Mouse (Mus musculus) thymus, adult 2 months (tissue): Measurements from ENCODE around the gene Psd4. TPM values are rescaled to one million over a fixed set of nuclear protein-coding genes. Genes with fewer than 3 reads are reported as not detected.

Experiments used
- DNase-seq: peaks from one replicate; pipeline ENCODE4 v3.0.0; 2021
- H3K27ac ChIP-seq: fragments of 200-500 bp; 2 replicates; pipeline ENCODE4 v1.5.1; 2012; ENCODE audit warnings: low read length, control low read depth; ENCODE audit not compliant: control insufficient read depth, insufficient read depth
- H3K27me3 ChIP-seq: fragments of 200-500 bp; 2 replicates; pipeline ENCODE4 v1.6.1; 2012; ENCODE audit warnings: mild to moderate bottlenecking, low read length, moderate library complexity, mixed read lengths; ENCODE audit not compliant: control insufficient read depth, insufficient read depth
- H3K36me3 ChIP-seq: fragments of 200-500 bp; 2 replicates; pipeline ENCODE4 v1.6.1; 2012; ENCODE audit warnings: mild to moderate bottlenecking, low read length, moderate library complexity; ENCODE audit not compliant: control insufficient read depth, insufficient read depth
- H3K4me1 ChIP-seq: fragments of 200-500 bp; replicated peaks from 2 replicates; pipeline ENCODE4 v1.6.1; 2012; ENCODE audit warnings: low read length; ENCODE audit not compliant: control insufficient read depth, insufficient read depth
- H3K4me3 ChIP-seq: fragments of 200-500 bp; 2 replicates; pipeline ENCODE4 v1.5.1; 2012; ENCODE audit warnings: mild to moderate bottlenecking, low read length, control low read depth, moderate library complexity; ENCODE audit not compliant: control insufficient read depth, insufficient read depth
- CTCF ChIP-seq: fragments of 200-500 bp; IDR thresholded peaks from 2 replicates; pipeline ENCODE4 v1.5.1; 2012; ENCODE audit warnings: mild to moderate bottlenecking, control low read depth, low read length, moderate library complexity, borderline replicate concordance; ENCODE audit not compliant: control insufficient read depth, poor library complexity, insufficient read depth; ENCODE audit errors: extremely low read depth
- POLR2A ChIP-seq: fragments of 200-500 bp; IDR thresholded peaks from 2 replicates; pipeline ENCODE4 v1.6.1; 2012; ENCODE audit warnings: mild to moderate bottlenecking, low read length, control low read depth, moderate library complexity; ENCODE audit not compliant: control insufficient read depth, poor library complexity, insufficient read depth; ENCODE audit errors: extremely low read depth
- WGBS: fragments of 180-500 bp; shearing (Covaris S2); methylation state at CpG from one replicate; pipeline ENCODE4 v1.1.7; 2018; 5-methylcytosine and 5-hydroxymethylcytosine counted together
- polyA plus RNA-seq: library from polyadenylated mRNA; depleted of rRNA; stranded (reverse); fragments of >200 nt; gene quantifications from 2 replicates; pipeline ENCODE4 v1.2.3, GENCODE M21; 2012

Gene Psd4
- polyA plus RNA-seq, 1 experiment: 95.6 TPM

DNA sequence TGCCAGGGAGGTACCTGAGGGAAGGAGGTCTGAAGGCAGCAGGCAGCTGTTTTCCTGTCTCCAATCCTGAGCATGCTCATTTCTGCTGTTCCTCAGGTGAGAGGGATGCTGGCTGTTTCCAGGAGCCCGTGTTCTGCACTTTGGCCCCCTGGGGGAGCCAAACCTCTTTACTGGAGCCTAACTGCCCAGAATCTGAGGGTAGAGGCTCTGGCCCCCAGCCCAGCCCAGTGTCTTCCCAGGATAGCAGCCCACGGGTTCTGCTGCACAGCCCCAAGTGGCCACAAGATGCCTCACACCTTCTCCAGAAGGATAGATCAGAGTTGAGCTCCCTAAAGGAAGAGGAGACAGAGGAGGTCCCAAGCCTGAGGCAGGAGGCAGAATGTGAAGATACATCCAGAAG, 29.7 kb downstream of the Psd4 start:
- no peak for DNase-seq
- 80% methylated on average over 2 of the region's 2 CpGs for WGBS
- Histone ChIP-seq H3K4me1 (peaks cover 4% of the 10 kb centered on the region), H3K36me3 (peaks cover 76% of the 10 kb centered on the region), H3K27ac (no peak overlapping the region), H3K27me3 (no peaks in the 10 kb centered on the region), H3K4me3 (no peak overlapping the region)
- TF ChIP-seq POLR2A (no peak), CTCF (0 out of 2 replicates have a peak, but pooled peaks have one; percentile 38)

DNA sequence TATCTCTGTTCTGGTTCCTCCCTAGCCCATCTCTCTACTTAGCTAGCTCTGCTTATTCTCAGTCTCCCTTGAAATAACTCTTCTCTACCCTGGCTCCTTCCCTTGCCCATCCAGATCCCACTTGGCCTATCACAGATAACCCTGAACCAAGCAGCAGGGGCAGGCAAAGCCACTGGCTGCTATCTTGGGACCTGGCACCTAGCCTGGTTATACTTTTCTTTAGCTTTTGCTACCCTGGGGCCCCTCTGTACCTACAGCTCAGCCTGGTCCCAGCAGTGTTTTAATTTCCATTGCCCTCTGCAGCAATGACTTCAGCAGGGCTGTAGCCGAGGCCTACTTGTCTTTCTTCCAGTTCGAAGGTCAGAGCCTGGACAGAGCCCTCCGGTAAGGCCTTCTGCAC, 33.3 kb downstream of the Psd4 start:
- Histone ChIP-seq H3K36me3 (peaks cover 96% of the 10 kb centered on the region), H3K4me1 (no peaks in the 10 kb centered on the region), H3K27ac (no peak overlapping the region), H3K27me3 (no peaks in the 10 kb centered on the region), H3K4me3 (no peak overlapping the region)
- no peak for DNase-seq
- TF ChIP-seq POLR2A (no peak), CTCF (no peak)
- WGBS: 92% methylated on average over 3 of the region's 3 CpGs

DNA sequence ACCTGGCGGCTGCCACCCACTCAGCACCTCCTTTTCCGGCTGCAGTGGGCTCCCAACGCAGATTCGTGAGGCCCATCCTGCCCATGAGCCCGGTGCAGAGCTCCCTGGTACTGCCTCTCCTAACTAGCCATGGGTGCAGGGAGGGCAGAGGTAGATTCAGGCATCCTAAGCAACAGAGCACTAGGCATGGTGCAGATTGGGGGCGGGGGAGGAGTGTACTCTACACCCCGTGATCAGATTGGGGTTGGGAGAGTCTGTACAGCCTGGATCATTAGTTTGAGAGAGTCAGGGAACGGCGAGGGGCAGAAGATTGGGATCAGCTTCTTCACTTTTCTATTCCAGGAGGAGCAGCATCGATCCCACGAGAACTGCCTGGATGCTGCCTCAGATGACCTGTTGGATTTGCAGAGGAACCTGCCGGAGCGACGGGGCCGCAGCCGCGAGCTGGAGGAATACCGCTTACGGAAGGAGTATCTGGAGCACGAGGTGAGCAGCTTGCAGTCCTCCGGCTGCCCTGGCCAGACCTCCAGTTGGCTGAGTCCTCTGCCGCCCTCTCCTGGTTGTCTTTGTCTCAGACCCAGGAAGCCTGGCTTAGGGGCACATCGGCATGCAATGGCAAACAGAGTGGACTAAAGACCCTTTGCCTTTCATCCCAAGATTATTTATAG, 38.1 kb downstream of the Psd4 start:
- TF ChIP-seq POLR2A: no peak
- peak; percentile 80; the same call in 1 of the 2 replicates for TF ChIP-seq CTCF
- DNase-seq: peak; percentile 65
- no peak overlapping the region for H3K4me3 ChIP-seq

DNA sequence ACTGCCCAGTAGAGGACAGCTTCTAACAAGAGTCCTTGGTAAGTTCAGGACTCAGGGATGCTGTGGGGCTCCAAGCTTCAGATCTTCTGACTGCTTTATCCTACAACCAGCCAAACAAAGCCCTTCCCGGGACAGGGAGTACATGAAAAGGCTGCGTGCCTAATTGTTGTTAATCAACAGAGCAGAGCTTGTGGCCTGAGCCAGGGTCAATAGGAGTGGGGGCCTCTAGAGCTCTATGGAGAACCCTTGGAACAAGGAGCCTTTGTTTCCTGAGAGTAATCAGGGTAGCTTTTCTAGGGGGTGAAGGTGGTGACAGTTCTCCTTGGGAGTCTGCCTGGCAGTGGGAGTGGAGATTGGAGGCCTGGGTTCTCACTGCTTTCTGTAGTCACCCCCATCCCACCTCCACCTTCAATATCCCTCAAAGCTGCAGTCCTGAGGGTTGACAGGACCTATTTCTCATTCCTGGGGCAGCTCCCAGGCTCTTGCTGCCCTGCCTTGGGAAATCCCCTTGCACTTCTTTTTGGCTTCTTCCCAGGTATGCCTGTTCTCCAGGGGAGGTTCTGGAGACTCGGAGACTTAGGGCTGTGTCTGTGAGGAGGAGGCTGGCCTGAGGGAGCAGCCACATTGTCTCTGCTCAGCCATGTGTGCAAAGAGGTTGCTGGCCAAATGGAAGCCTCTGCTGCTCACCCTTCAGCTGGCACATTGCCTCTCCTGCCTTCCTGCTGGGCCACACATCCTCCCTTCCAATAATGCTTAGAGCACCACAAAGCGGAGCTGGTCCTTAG, 40.5 kb downstream of the Psd4 start:
- no peak for DNase-seq
- H3K36me3 ChIP-seq: peaks cover 52% of the 10 kb centered on the region
- 98% methylated on average over 4 of the region's 4 CpGs for WGBS

More for the DNA sequence above, 38.1 kb downstream of the Psd4 start:
- Histone ChIP-seq H3K36me3 (peaks cover 75% of the 10 kb centered on the region), H3K27me3 (no peaks in the 10 kb centered on the region), H3K4me1 (no peaks in the 10 kb centered on the region), H3K27ac (no peak overlapping the region)
- WGBS: 71% methylated on average over 23 of the region's 23 CpGs

DNA sequence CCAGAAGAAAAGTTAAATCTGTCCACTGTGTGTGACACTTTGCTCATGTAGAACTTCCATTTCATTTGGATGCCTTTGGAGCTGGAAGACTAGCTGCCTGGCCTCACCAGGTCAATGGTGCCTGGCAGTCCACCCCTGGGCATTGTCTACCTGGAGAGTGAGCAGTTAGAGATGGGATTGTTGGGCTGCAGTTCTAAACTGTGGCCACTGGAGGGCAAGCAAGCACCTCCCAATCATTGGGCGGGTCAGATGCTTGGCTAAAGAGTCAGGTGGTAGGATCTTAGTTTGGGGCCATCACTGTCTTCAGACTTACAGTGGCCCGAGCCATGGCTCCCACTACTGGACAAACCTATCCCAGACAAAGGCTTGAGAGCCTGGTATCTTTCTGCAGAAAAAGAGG, 41.8 kb downstream of the Psd4 start:
- no peak overlapping the region for H3K27ac ChIP-seq
- 20% methylated on average over 2 of the region's 2 CpGs for WGBS
- TF ChIP-seq CTCF (peak; percentile 82; the same call in 1 of the 2 replicates), POLR2A (no peak)
- H3K4me3 ChIP-seq: no peak overlapping the region
- no peaks in the 10 kb centered on the region for H3K27me3 ChIP-seq
- H3K36me3 ChIP-seq: peaks cover 40% of the 10 kb centered on the region
- H3K4me1 ChIP-seq: no peaks in the 10 kb centered on the region
- peak; percentile 74 for DNase-seq

More for the DNA sequence above, 40.5 kb downstream of the Psd4 start:
- no peaks in the 10 kb centered on the region for H3K4me1 ChIP-seq
- H3K27me3 ChIP-seq: no peaks in the 10 kb centered on the region
- TF ChIP-seq CTCF: no peak
- no peak for TF ChIP-seq POLR2A
- H3K4me3 ChIP-seq: no peak overlapping the region
- H3K27ac ChIP-seq: no peak overlapping the region

DNA sequence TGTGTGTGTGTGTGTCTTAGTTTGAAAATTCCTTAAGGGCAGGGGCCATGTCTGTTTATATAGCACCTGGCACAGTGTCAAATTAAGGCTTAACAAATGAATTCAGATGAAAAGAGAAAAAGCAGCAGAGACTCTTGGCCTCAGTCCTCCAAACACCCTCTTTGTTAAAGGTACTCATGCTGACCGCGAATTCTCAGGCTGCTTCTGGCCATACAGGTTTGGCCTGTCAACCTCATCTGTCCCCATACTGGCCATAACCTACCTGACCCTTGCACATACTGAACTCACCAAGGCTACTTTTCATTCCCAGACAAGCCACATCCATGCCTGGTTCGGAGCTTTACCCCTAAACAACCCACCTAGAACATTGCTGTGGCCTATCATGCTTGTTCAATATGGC, 45.8 kb downstream of the Psd4 start:
- no peak for TF ChIP-seq CTCF
- no peak for TF ChIP-seq POLR2A
- Histone ChIP-seq H3K27ac (no peak overlapping the region), H3K27me3 (no peaks in the 10 kb centered on the region), H3K4me3 (no peak overlapping the region), H3K36me3 (peaks cover 5% of the 10 kb centered on the region; the same call in 1 of the 2 replicates), H3K4me1 (no peaks in the 10 kb centered on the region)
- DNase-seq: no peak
- WGBS: 87% methylated on average over 3 of the region's 3 CpGs
